Mouse (Mus musculus) CH12.LX (cell line): ENCODE results near the gene Rec114. TPM values are rescaled to one million over a fixed set of nuclear protein-coding genes. Genes with fewer than 3 reads are reported as not detected.

Experiments
- DNase-seq: peaks from one replicate; pipeline ENCODE4 v3.0.0-alpha.2; 2013; ENCODE audit errors: extremely low read depth
- H3K27ac ChIP-seq: 2 replicates; pipeline ENCODE4 v1.5.1; 2012; ENCODE audit warnings: low read depth, mild to moderate bottlenecking, control low read depth, moderate library complexity; ENCODE audit not compliant: insufficient read depth
- H3K27me3 ChIP-seq: replicated peaks from 2 replicates; pipeline ENCODE3; 2012; ENCODE audit warnings: inconsistent platforms
- H3K36me3 ChIP-seq, 2 experiments: replicated peaks in 1 of 2; 2 replicates each; pipeline versions ENCODE3 to v1.6.1; 2012; ENCODE audit warnings: inconsistent platforms in 1 of 2, low read length in 1 of 2, mild to moderate bottlenecking in 1 of 2, mixed read lengths in 1 of 2, moderate library complexity in 1 of 2; ENCODE audit not compliant: control insufficient read depth in 1 of 2, insufficient read depth in 1 of 2
- H3K4me1 ChIP-seq, 2 experiments: 2 replicates each; pipeline ENCODE4 v1.6.1; 2012; ENCODE audit warnings: inconsistent platforms in 1 of 2, moderate library complexity in 1 of 2; ENCODE audit not compliant: insufficient read depth in 2 of 2, control insufficient read depth in 1 of 2
- H3K4me2 ChIP-seq: 2 replicates; pipeline ENCODE4 v1.6.1; 2012; ENCODE audit warnings: low read depth, mild to moderate bottlenecking, control low read depth; ENCODE audit not compliant: poor library complexity, insufficient read depth, severe bottlenecking
- H3K4me3 ChIP-seq, 3 experiments: fragments of 150-350 bp in 1 of 3; sonication (generic) in 1 of 3; replicated peaks in 1 of 3; 2 replicates each; pipeline versions ENCODE3 to v1.5.1; 2011 to 2012; ENCODE audit warnings: low read depth in 2 of 3, low read length in 2 of 3, mild to moderate bottlenecking in 2 of 3, moderate library complexity in 2 of 3, control low read depth in 1 of 3, improper control_type of control experiment in 1 of 3, inconsistent platforms in 1 of 3, mixed read lengths in 1 of 3; ENCODE audit not compliant: poor library complexity in 1 of 3
- H3K79me2 ChIP-seq: replicated peaks from 2 replicates; pipeline ENCODE4 v1.6.1; 2012; ENCODE audit warnings: mild to moderate bottlenecking, moderate library complexity; ENCODE audit not compliant: control insufficient read depth, poor library complexity, insufficient read depth, severe bottlenecking; ENCODE audit errors: extremely low read depth
- H3K9ac ChIP-seq: 2 replicates; pipeline ENCODE4 v1.6.1; 2012; ENCODE audit warnings: low read depth, mild to moderate bottlenecking, control low read depth, moderate library complexity; ENCODE audit not compliant: insufficient read depth
- H3K9me3 ChIP-seq: replicated peaks from 2 replicates; pipeline ENCODE3; 2012; ENCODE audit warnings: low read length, inconsistent platforms, mixed read lengths
- CHD2 ChIP-seq: IDR thresholded peaks from 2 replicates; pipeline ENCODE4 v1.6.1; 2011; ENCODE audit warnings: low read length, improper control_type of control experiment
- CTCF ChIP-seq, 2 experiments: IDR thresholded peaks in 1 of 2; conservative IDR thresholded peaks in 1 of 2; 2 replicates each; pipeline ENCODE4 v1.5.1; 2011 to 2012; ENCODE audit warnings: low read depth in 2 of 2, low read length in 2 of 2, improper control_type of control experiment in 1 of 2, inconsistent platforms in 1 of 2, mild to moderate bottlenecking in 1 of 2, moderate library complexity in 1 of 2
- E2F4 ChIP-seq: IDR thresholded peaks from 2 replicates; pipeline ENCODE4 v1.6.1; 2011; ENCODE audit warnings: low read depth, low read length, improper control_type of control experiment; ENCODE audit not compliant: insufficient replicate concordance
- EP300 ChIP-seq: IDR thresholded peaks from 2 replicates; pipeline ENCODE4 v1.6.1; 2011; ENCODE audit warnings: low read length, improper control_type of control experiment
- GABPA ChIP-seq: IDR thresholded peaks from 2 replicates; pipeline ENCODE4 v1.6.1; 2012; ENCODE audit warnings: low read depth, low read length, improper control_type of control experiment, inconsistent platforms; ENCODE audit not compliant: insufficient replicate concordance
- KAT2A ChIP-seq: IDR thresholded peaks from 2 replicates; pipeline ENCODE4 v1.6.1; 2012; ENCODE audit warnings: low read length, improper control_type of control experiment, inconsistent platforms; ENCODE audit not compliant: insufficient replicate concordance
- MXI1 ChIP-seq: IDR thresholded peaks from 2 replicates; pipeline ENCODE4 v1.6.1; 2011; ENCODE audit warnings: mild to moderate bottlenecking, low read depth, low read length, improper control_type of control experiment
- MYC ChIP-seq: IDR thresholded peaks from 2 replicates; pipeline ENCODE4 v1.6.1; 2011; ENCODE audit warnings: low read depth, mild to moderate bottlenecking, improper control_type of control experiment, low read length
- PAX5 ChIP-seq: IDR thresholded peaks from 2 replicates; pipeline ENCODE4 v1.6.1; 2012; ENCODE audit warnings: low read length, inconsistent platforms, mixed read lengths
- POLR2A ChIP-seq: IDR thresholded peaks from 2 replicates; pipeline ENCODE4 v1.6.1; 2011; ENCODE audit warnings: low read depth, mild to moderate bottlenecking, improper control_type of control experiment, low read length
- RAD21 ChIP-seq: IDR thresholded peaks from 2 replicates; pipeline ENCODE4 v1.6.1; 2011; ENCODE audit warnings: low read depth, mild to moderate bottlenecking, low read length, improper control_type of control experiment, moderate library complexity
- RCOR1 ChIP-seq: conservative IDR thresholded peaks from 2 replicates; pipeline ENCODE4 v1.6.1; 2012; ENCODE audit warnings: low read depth, mild to moderate bottlenecking, inconsistent platforms, low read length, improper control_type of control experiment
- UBTF ChIP-seq: IDR thresholded peaks from 2 replicates; pipeline ENCODE4 v1.6.1; 2012; ENCODE audit warnings: low read depth, mild to moderate bottlenecking, inconsistent platforms, low read length, improper control_type of control experiment, moderate library complexity
- USF1 ChIP-seq: IDR thresholded peaks from 2 replicates; pipeline ENCODE4 v1.6.1; 2014; ENCODE audit warnings: low read depth, mild to moderate bottlenecking, inconsistent platforms, low read length, improper control_type of control experiment
- USF2 ChIP-seq: conservative IDR thresholded peaks from 2 replicates; pipeline ENCODE4 v1.6.1; 2011; ENCODE audit warnings: low read depth, low read length, improper control_type of control experiment
- ZC3H11A ChIP-seq: IDR thresholded peaks from 2 replicates; pipeline ENCODE4 v1.6.1; 2012; ENCODE audit warnings: low read depth, mild to moderate bottlenecking, inconsistent platforms, low read length, improper control_type of control experiment
- ZKSCAN1 ChIP-seq: IDR thresholded peaks from 2 replicates; pipeline ENCODE4 v1.6.1; 2012; ENCODE audit warnings: low read depth, inconsistent platforms, low read length, improper control_type of control experiment, borderline replicate concordance
- ZNF384 ChIP-seq: IDR thresholded peaks from 2 replicates; pipeline ENCODE4 v1.6.1; 2012; ENCODE audit warnings: low read depth, low read length, improper control_type of control experiment, inconsistent platforms
- dilution Hi-C: fragments of 300-500 bp; cut with MboI; formaldehyde crosslinking; loops from 2 replicates; pipeline ENCODE4 v1.14.3; 2020; ENCODE audit warnings: low sequenced_read_pairs; ENCODE audit not compliant: extremely low pct_unique_long_range_greater_than_20kb, extremely low pct_ligation_motif_present
- in situ Hi-C: fragments of 300-500 bp; cut with MboI; formaldehyde crosslinking; loops from 3 replicates; pipeline ENCODE4 v1.14.3; 2019; ENCODE audit warnings: low sequenced_read_pairs, low pct_ligation_motif_present, low pct_unique_long_range_greater_than_20kb, mixed read lengths
- polyA plus RNA-seq: library from polyadenylated mRNA; unstranded; fragments of >175 nt; gene quantifications from 2 replicates; pipeline ENCODE4 v1.2.1, GENCODE M21; 2012; ENCODE audit warnings: low read depth; ENCODE audit not compliant: insufficient read length
- total RNA-seq, 2 experiments: library from RNA; depleted of rRNA; stranded (reverse); fragments of 300-350 nt in 1 of 2; fragments of >200 nt in 1 of 2; gene quantifications; 2 replicates each; pipeline ENCODE4 v1.2.3; 2012 to 2014

The Rec114 gene
- total and polyA plus RNA-seq, 3 experiments = 0.69 TPM; not detected in 2

DNA sequence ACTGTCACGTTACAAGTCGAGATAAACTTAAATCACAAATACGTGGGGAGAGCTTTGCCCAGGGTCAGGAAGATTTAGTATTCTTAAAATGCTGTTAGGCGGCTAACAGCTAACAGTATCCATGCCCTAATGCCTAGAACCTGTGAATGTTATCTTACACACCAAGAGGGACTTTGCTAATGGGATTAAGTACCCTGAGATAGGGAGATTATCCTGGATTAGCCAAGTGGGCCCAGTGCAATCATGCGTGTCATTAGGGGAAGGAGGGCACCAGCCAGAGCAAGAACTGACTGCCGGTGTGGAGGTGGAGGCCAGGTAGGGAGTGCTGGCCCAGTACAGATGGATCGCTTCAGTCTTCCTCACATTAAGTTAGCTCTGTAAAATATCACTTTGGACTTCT lies 22.7 kb downstream of the Rec114 start:
- no peak overlapping the region for H3K9ac ChIP-seq
- H3K27me3 ChIP-seq = no peaks in the 10 kb centered on the region
- dilution Hi-C loops (no loop called here), in situ Hi-C loops (no loop called here)
- TF ChIP-seq RAD21 (no peak), ZNF384 (no peak), ZC3H11A (no peak), MYC (no peak)
- H3K27ac ChIP-seq = no peak overlapping the region
- H3K4me2 ChIP-seq = no peak overlapping the region
- no peak overlapping the region for H3K4me3 ChIP-seq
- H3K79me2 ChIP-seq = no peaks in the 10 kb centered on the region
- peaks cover 2% of the 10 kb centered on the region for H3K9me3 ChIP-seq
- peaks cover 9 to 41% of the 10 kb centered on the region in 2 experiments for H3K4me1 ChIP-seq
- DNase-seq = no peak
- no peaks in the 10 kb centered on the region for H3K36me3 ChIP-seq

DNA sequence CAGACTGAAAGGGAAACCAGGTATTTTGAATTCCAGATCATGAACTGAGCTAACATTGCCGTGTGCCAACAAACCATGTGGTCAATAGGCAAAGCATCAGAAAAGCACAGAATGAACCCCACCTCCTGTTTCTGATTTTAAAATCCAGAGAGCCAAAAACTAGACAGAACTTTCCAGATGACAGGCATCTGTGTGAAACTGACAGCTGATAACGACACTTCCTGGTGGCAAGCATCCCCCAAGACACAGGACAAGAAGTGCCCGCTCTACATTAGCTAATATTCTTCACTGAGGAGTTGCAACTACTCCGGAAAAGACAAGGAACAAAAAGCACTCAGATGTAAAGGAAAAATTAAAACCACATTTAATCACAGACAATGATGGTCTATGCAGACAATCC lies 23.6 kb downstream of the Rec114 start:
- in situ Hi-C loops = no loop called here
- Histone ChIP-seq H3K9me3 (no peaks in the 10 kb centered on the region), H3K27me3 (no peaks in the 10 kb centered on the region), H3K36me3 (no peaks in the 10 kb centered on the region), H3K4me3 (no peak overlapping the region), H3K27ac (no peak overlapping the region), H3K4me2 (no peak overlapping the region), H3K9ac (no peak overlapping the region), H3K4me1 (peaks cover 9 to 41% of the 10 kb centered on the region in 2 experiments), H3K79me2 (no peaks in the 10 kb centered on the region)
- TF ChIP-seq KAT2A = no peak
- no peak for TF ChIP-seq RAD21
- no peak for TF ChIP-seq RCOR1
- TF ChIP-seq ZKSCAN1 = no peak
- TF ChIP-seq CHD2 = no peak
- TF ChIP-seq GABPA = no peak
- TF ChIP-seq MXI1 = no peak
- no peak for TF ChIP-seq E2F4
- no peak for TF ChIP-seq PAX5
- no peak for TF ChIP-seq USF2
- no peak for TF ChIP-seq UBTF
- no peak for TF ChIP-seq POLR2A
- no peak for TF ChIP-seq USF1
- TF ChIP-seq CTCF (conservative IDR thresholded peaks at IDR 0.05 in 1 of 2, IDR thresholded peaks at IDR 0.05 in 1 of 2; ENCODE audit: low read depth in 2 of 2, low read length in 2 of 2) = no peak
- no peak for TF ChIP-seq EP300
- dilution Hi-C loops = no loop called here
- no peak for DNase-seq
